In the genomic region with DNA sequence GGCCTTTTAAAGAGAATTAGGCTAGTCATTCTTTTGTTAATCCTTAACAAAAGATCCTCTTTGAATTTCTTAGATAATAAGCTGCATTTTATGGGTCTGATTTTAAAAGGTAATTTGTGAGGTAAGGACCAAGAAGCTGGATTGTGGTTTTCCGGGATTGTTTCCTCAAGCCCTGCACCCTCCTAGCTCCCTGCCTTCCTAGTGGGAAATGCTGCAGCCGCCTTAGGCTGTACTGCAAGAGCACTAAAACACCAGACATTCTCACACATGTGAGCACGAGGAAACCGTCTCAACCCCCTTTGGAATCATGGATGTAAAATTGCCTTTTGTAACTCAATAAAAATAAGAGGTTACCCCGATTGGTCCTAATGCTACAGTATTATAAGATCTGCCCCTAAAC, we compare ENCODE assay signal across 8 mouse cellular contexts. TPM values are rescaled to one million over a fixed set of nuclear protein-coding genes. Genes with fewer than 3 reads are reported as not detected.
DNase-seq lines count a peak whose midpoint lies in the region; ATAC-seq and TF ChIP-seq lines count a peak whose summit lies in the region.

No protein-coding gene starts in this region.

- H3K36me3 ChIP-seq in kidney, adult 2 months (ENCODE audit: control insufficient read depth, insufficient read depth, low read length) = no peaks in the 10 kb centered on the region
- H3K36me3 ChIP-seq in midbrain, embryonic 13.5 days = no peaks in the 10 kb centered on the region

- peak overlapping the region; percentile 70 for H3K4me2 ChIP-seq in midbrain, embryonic 13.5 days (replicated peaks)

- H3K4me1 ChIP-seq in cerebellum, adult 2 months (ENCODE audit: control insufficient read depth, insufficient read depth, low read length) = no peaks in the 10 kb centered on the region; the same call in 1 of the 2 replicates
- no peaks in the 10 kb centered on the region; the same call in 1 of the 2 replicates for H3K4me1 ChIP-seq in kidney, adult 2 months (ENCODE audit: control insufficient read depth, insufficient read depth, low read length)
- peaks cover 12% of the 10 kb centered on the region for H3K4me1 ChIP-seq in midbrain, embryonic 13.5 days (replicated peaks)

- WGBS in cerebellum, adult 2 months = 7% methylated on average over 5 of the region's 5 CpGs
- WGBS in kidney, adult 2 months = 47% methylated on average over 5 of the region's 5 CpGs
- 7% methylated on average over 5 of the region's 5 CpGs for WGBS in midbrain, embryonic 13.5 days

- no peaks in the 10 kb centered on the region for H3K9me3 ChIP-seq in midbrain, embryonic 13.5 days

- no peaks in the 10 kb centered on the region for H3K27me3 ChIP-seq in cerebellum, adult 2 months (ENCODE audit: control insufficient read depth, insufficient read depth, low read length)
- H3K27me3 ChIP-seq in kidney, adult 2 months (replicated peaks; ENCODE audit: control insufficient read depth, insufficient read depth, low read length) = no peaks in the 10 kb centered on the region
- no peaks in the 10 kb centered on the region for H3K27me3 ChIP-seq in midbrain, embryonic 13.5 days

- TF ChIP-seq POLR2A in cerebellum, adult 2 months (IDR thresholded peaks at IDR 0.05; ENCODE audit: borderline replicate concordance, insufficient read depth, low read length) = no peak
- TF ChIP-seq POLR2A in kidney, adult 2 months (IDR thresholded peaks at IDR 0.05; ENCODE audit: low read depth, low read length) = no peak

- no peak for ATAC-seq in midbrain, embryonic 13.5 days
- no peak for ATAC-seq in erythroid progenitor cell, adult 5-6 weeks (replicated peaks; ENCODE audit: low FRiP score, poor library complexity, severe bottlenecking)

- TF ChIP-seq CTCF in cerebellum, adult 2 months (IDR thresholded peaks at IDR 0.05; ENCODE audit: borderline replicate concordance, insufficient read depth, low read depth, low read length) = no peak
- no peak for TF ChIP-seq CTCF in kidney, adult 2 months (conservative IDR thresholded peaks at IDR 0.05; ENCODE audit: insufficient read depth, insufficient read length, low read depth, low read length)

- peak; percentile 16 to 35 for DNase-seq in right cerebral cortex, adult 2 months (ENCODE audit: low spot score in 2 of 2)
- no peak for DNase-seq in right cerebral cortex, adult 18-20 months
- DNase-seq in cerebellum, adult 2 months = peak; percentile 49 to 52
- peak; percentile 46 for DNase-seq in forelimb bud, embryonic 11.5 days (ENCODE audit: low read depth, low spot score)
- DNase-seq in kidney, adult 2 months = peak; percentile 29
- no peak for DNase-seq in c-Kit-positive CD71-positive TER-119-positive erythroid progenitor cells, embryonic 14.5 days (ENCODE audit: low spot score)

- peak overlapping the region; percentile 25 for H3K4me3 ChIP-seq in cerebellum, adult 2 months (replicated peaks; ENCODE audit: insufficient read depth, low read depth, low read length)
- no peak overlapping the region for H3K4me3 ChIP-seq in kidney, adult 2 months (ENCODE audit: insufficient read depth, low read depth, low read length)
- peak overlapping the region; percentile 91 for H3K4me3 ChIP-seq in midbrain, embryonic 13.5 days (replicated peaks)

- H3K9ac ChIP-seq in midbrain, embryonic 13.5 days (replicated peaks) = peak overlapping the region; percentile 56

- peak overlapping the region; percentile 63 for H3K27ac ChIP-seq in cerebellum, adult 2 months (ENCODE audit: insufficient read depth, low read length)
- H3K27ac ChIP-seq in kidney, adult 2 months (ENCODE audit: insufficient read depth, low read depth, low read length) = no peak overlapping the region
- H3K27ac ChIP-seq in midbrain, embryonic 13.5 days = peak overlapping the region; percentile 100

RNA-seq across cellular contexts. Expression of gene Phip, which starts 1.6 kb away (rescaled TPM):
- polyA plus RNA-seq in cerebellum, adult 2 months (2012; rRNA removed) = 18.3 and 20.4 TPM in 2 replicates
- 2.5 and 2.9 TPM in 2 replicates for polyA plus RNA-seq in kidney, adult 2 months (2012; rRNA removed)
- 139 and 143 TPM in 2 replicates for polyA plus RNA-seq in midbrain, embryonic 13.5 days (2015; fragmentation: Nextera tagmentation; extraction: Ambion mirVana)
- total RNA-seq in erythroid progenitor cell, adult 5-6 weeks (2015; ENCODE audit: low replicate concordance) = 143 and 148 TPM in 2 replicates
- 174 and 230 TPM in 2 replicates for total RNA-seq in erythroid progenitor cell, adult 5-6 weeks (2017; ENCODE audit: low replicate concordance)

Comparison
In these comparisons a context has a peak if more than half of its experiments do, and no peak if none do; other contexts are left out.
1. DNase-seq: peak in right cerebral cortex, adult 2 months (2 of 2), cerebellum, adult 2 months (2 of 2), forelimb bud, embryonic 11.5 days (single experiment) and kidney, adult 2 months (single experiment); none in right cerebral cortex, adult 18-20 months (single experiment) and c-Kit-positive CD71-positive TER-119-positive erythroid progenitor cells, embryonic 14.5 days (single experiment).